Mouse (Mus musculus) hindbrain, embryonic 11.5 days (tissue): ENCODE measurements around the gene Ncor1. TPM values are rescaled to one million over a fixed set of nuclear protein-coding genes. Genes with fewer than 3 reads are reported as not detected.

ENCODE experiments used
- ATAC-seq: fragments of 200-750 bp; cut with Nextera tagmentation; 2 replicates; pipeline ENCODE4 v1.8.0; 2017; ENCODE audit warnings: mild to moderate bottlenecking, moderate TSS enrichment, moderate library complexity; ENCODE audit not compliant: low FRiP score
- DNase-seq: peaks from one replicate; pipeline ENCODE4 v3.0.0-alpha.2; 2015; ENCODE audit warnings: low spot score
- H3K27ac ChIP-seq: fragments of 300-500 bp; sonication (generic); 2 replicates; pipeline ENCODE4 v1.5.1; 2014; ENCODE audit warnings: mild to moderate bottlenecking, low read depth, low read length
- H3K27me3 ChIP-seq: fragments of 300-500 bp; sonication (generic); 2 replicates; pipeline ENCODE4 v1.6.1; 2014; ENCODE audit warnings: mild to moderate bottlenecking, low read length, moderate library complexity, mixed read lengths; ENCODE audit not compliant: control insufficient read depth, insufficient read depth
- H3K36me3 ChIP-seq: fragments of 300-500 bp; sonication (generic); 2 replicates; pipeline ENCODE4 v1.6.1; 2014; ENCODE audit warnings: mild to moderate bottlenecking, low read length, moderate library complexity, mixed read lengths; ENCODE audit not compliant: control insufficient read depth, insufficient read depth
- H3K4me1 ChIP-seq: fragments of 300-500 bp; sonication (generic); replicated peaks from 2 replicates; pipeline ENCODE4 v1.6.1; 2014; ENCODE audit warnings: low read length, mixed read lengths; ENCODE audit not compliant: control insufficient read depth, insufficient read depth
- H3K4me2 ChIP-seq: fragments of 300-500 bp; sonication (generic); replicated peaks from 2 replicates; pipeline ENCODE4 v1.6.1; 2014; ENCODE audit warnings: mild to moderate bottlenecking, low read depth, low read length
- H3K4me3 ChIP-seq: fragments of 300-500 bp; sonication (generic); 2 replicates; pipeline ENCODE4 v1.5.1; 2014; ENCODE audit warnings: low read depth, low read length
- H3K9ac ChIP-seq: fragments of 300-500 bp; sonication (generic); 2 replicates; pipeline ENCODE4 v1.6.1; 2014; ENCODE audit warnings: low read depth, low read length
- H3K9me3 ChIP-seq: fragments of 300-500 bp; sonication (generic); 2 replicates; pipeline ENCODE4 v1.6.1; 2016; ENCODE audit warnings: low read length; ENCODE audit not compliant: control insufficient read depth
- WGBS: fragments of 180-500 bp; shearing (Covaris S2); extraction: QIAGEN DNeasy Blood & Tissue Kit; methylation state at CpG from one replicate; pipeline ENCODE4 v1.1.7; 2014; 5-methylcytosine and 5-hydroxymethylcytosine counted together
- polyA plus RNA-seq: library from polyadenylated mRNA; unstranded; fragments of >200 nt; fragmentation: Nextera tagmentation; extraction: Ambion mirVana; gene quantifications from 2 replicates; pipeline ENCODE4 v1.2.1, GENCODE M21; 2014

Gene Ncor1
- polyA plus RNA-seq, 1 experiment from 2014 or later = 189 TPM

DNA sequence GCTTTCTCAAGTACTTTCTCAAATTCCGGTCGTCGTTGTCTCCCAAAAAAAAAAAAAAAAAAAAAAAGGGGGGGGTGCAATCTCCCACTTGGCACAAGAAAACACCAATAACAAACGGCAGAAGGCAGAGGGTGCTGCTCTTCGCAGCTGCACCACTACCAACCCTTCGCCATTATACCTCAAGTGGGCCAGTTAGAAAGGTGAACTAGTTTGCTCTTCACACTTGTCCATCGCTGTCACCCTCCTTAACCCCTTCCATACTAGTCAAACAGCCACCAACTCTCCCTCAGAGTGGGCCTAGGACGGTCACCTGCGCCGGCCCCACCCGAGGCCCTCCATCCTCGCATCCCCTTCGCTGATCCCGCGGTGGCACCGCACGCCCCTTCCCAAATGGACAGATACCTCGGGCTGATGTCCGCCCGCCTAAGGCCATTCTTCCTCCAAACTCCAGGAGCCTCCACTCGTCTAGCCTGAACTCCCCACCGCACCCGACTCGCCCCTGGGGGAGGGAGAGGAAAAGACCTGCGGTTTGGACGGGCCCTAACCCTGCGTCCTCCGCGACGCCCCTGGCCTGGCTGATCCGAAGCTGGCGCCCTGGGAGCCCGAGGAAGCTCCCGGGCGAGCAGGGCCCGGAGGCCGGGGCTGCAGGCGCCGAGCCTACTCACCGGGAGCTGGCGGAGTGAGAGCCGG lies 1.7 kb downstream of the Ncor1 start:
- H3K27me3 ChIP-seq = no peaks in the 10 kb centered on the region
- H3K9ac ChIP-seq = peak overlapping the region; percentile 99

DNA sequence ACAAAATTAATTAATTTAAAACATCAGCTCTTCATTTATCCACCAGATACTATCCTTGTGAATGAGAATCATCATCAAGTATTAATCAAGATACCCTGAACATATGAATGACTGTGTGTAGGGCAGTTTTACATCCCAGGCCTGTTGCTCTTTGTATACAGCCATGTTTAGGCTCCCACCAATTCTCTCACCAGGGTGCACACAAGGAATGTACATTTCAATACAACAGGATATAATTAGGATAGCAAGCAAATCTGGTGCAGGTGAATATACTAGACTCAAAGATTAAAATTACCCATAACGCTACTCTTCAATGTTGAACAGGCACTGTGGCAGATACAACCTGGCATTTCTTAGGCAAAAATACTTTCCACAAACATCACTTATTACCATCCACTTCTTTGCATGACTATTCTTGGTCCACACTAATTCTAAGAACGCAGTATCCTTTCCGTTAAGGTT lies 2.3 kb downstream of the Ncor1 start:
- Histone ChIP-seq H3K27me3 (no peaks in the 10 kb centered on the region), H3K4me1 (no peaks in the 10 kb centered on the region), H3K4me3 (peak overlapping the region; percentile 78), H3K27ac (peak overlapping the region; percentile 99; the same call in 1 of the 2 replicates), H3K9me3 (no peaks in the 10 kb centered on the region), H3K36me3 (no peaks in the 10 kb centered on the region), H3K4me2 (peak overlapping the region; percentile 80), H3K9ac (peak overlapping the region; percentile 99)
- DNase-seq = peak; percentile 31
- no peak for ATAC-seq
- WGBS = 7% methylated on average over 3 of the region's 3 CpGs

More for the DNA sequence above, 1.7 kb downstream of the Ncor1 start:
- ATAC-seq = peak; percentile 85
- H3K9me3 ChIP-seq = no peaks in the 10 kb centered on the region
- peak overlapping the region; percentile 99 for H3K27ac ChIP-seq
- DNase-seq = peak; percentile 75
- peak overlapping the region; percentile 80 for H3K4me2 ChIP-seq
- H3K36me3 ChIP-seq = no peaks in the 10 kb centered on the region
- peak overlapping the region; percentile 78 for H3K4me3 ChIP-seq
- WGBS = 0% methylated on average over 38 of the region's 42 CpGs
- H3K4me1 ChIP-seq = no peaks in the 10 kb centered on the region

DNA sequence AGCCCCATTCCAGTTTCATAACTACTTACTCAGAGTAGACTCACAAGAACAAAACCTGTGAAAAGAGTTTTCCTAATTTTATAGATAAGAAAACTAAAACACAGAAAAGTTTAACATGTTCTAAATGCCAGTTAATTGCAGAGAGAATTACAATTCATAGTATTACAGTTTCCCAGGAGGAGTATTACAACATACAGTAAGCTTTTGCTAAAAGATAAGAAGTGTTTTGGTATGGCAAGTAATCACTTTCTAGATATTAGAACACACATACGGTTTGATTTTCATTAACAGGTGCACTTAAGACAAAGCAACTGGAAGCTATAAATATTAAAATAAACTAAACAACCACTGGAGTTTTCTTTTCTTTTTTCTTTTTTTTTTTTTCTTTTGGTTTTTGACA lies 3.1 kb downstream of the Ncor1 start:
- H3K4me1 ChIP-seq = no peaks in the 10 kb centered on the region
- no peak overlapping the region for H3K27ac ChIP-seq
- DNase-seq = no peak
- 84% methylated on average over 1 of the region's 1 CpGs for WGBS
- no peak overlapping the region for H3K4me2 ChIP-seq
- ATAC-seq = no peak
- H3K9me3 ChIP-seq = no peaks in the 10 kb centered on the region
- no peaks in the 10 kb centered on the region for H3K27me3 ChIP-seq
- no peaks in the 10 kb centered on the region for H3K36me3 ChIP-seq
- no peak overlapping the region for H3K9ac ChIP-seq
- no peak overlapping the region for H3K4me3 ChIP-seq

- Histone ChIP-seq H3K9me3 (no peaks in the 10 kb centered on the region), H3K27me3 (no peaks in the 10 kb centered on the region), H3K4me2 (no peak overlapping the region), H3K9ac (no peak overlapping the region), H3K27ac (no peak overlapping the region), H3K4me1 (no peaks in the 10 kb centered on the region), H3K4me3 (no peak overlapping the region), H3K36me3 (no peaks in the 10 kb centered on the region)
- WGBS = 96% methylated on average over 6 of the region's 6 CpGs
- DNase-seq (no peak), ATAC-seq (no peak)
These were observed 9.4 kb downstream of the Ncor1 start for GRCm38 (mm10) chr11:62448971-62449370.

DNA sequence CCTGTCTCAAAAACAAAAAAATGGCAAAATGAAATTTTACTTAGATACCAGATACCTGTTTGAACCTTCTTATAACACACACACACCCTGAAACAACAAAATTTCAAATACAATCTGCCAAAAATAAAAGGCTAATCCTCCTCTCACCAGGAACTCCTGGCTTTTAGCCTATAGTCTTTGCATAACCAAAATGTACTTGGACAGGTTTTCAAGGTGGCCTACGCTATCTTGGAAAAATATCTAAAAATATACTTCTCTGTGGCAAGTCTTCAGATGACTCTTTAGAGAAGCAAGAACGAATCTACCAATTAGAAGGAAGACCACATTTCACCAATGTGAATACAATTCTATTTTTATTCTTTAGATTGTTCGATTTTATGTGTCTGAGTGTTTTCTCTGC lies 12.5 kb downstream of the Ncor1 start:
- no peaks in the 10 kb centered on the region for H3K4me1 ChIP-seq
- H3K9me3 ChIP-seq = no peaks in the 10 kb centered on the region
- H3K9ac ChIP-seq = no peak overlapping the region
- ATAC-seq (no peak), DNase-seq (no peak)
- WGBS = 94% methylated on average over 3 of the region's 3 CpGs
- H3K27me3 ChIP-seq = no peaks in the 10 kb centered on the region
- H3K27ac ChIP-seq = no peak overlapping the region
- no peak overlapping the region for H3K4me3 ChIP-seq
- H3K4me2 ChIP-seq = no peak overlapping the region
- no peaks in the 10 kb centered on the region for H3K36me3 ChIP-seq

- Histone ChIP-seq H3K9me3 (no peaks in the 10 kb centered on the region), H3K4me3 (no peak overlapping the region), H3K4me1 (no peaks in the 10 kb centered on the region), H3K36me3 (0 out of 2 replicates have a peak, but pooled peaks cover 3% of the 10 kb centered on the region), H3K27ac (no peak overlapping the region), H3K9ac (no peak overlapping the region), H3K27me3 (no peaks in the 10 kb centered on the region), H3K4me2 (no peak overlapping the region)
- WGBS = 94% methylated on average over 9 of the region's 9 CpGs
- DNase-seq (no peak), ATAC-seq (no peak)
These were observed 17.5 kb downstream of the Ncor1 start for GRCm38 (mm10) chr11:62440670-62441315.

DNA sequence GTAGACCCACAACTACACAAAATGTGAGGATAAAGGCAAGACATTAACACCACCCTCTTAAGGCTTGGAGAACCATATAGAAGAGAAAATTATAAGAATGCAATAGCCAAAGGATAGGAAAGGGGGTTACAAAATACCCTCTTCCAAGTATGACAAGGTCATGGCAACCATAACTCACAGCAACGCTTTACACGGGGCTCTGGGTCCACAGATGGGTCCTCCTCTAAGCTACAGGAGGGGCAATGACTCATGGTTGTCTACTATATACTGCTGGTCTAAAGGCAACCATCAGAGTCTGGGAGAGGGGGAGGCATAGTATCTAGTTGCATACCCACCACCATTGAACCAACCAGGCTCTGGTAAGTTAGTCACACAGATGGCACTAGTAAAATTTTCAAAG lies 26.1 kb downstream of the Ncor1 start:
- no peak overlapping the region for H3K27ac ChIP-seq
- ATAC-seq (no peak), DNase-seq (no peak)
- 0 out of 2 replicates have a peak, but pooled peaks cover 7% of the 10 kb centered on the region for H3K36me3 ChIP-seq
- H3K4me2 ChIP-seq = no peak overlapping the region
- no peak overlapping the region for H3K4me3 ChIP-seq
- H3K4me1 ChIP-seq = no peaks in the 10 kb centered on the region
- no peaks in the 10 kb centered on the region for H3K27me3 ChIP-seq
- WGBS = 98% methylated on average over 2 of the region's 2 CpGs
- no peaks in the 10 kb centered on the region for H3K9me3 ChIP-seq
- no peak overlapping the region for H3K9ac ChIP-seq

GRCm38 (mm10) chr11:62427105-62427504 lies 31.2 kb downstream of the Ncor1 start:
- H3K36me3 ChIP-seq = 0 out of 2 replicates have a peak, but pooled peaks cover 6% of the 10 kb centered on the region

GRCm38 (mm10) chr11:62426266-62426665 lies 32.1 kb downstream of the Ncor1 start:
- DNase-seq = no peak
- H3K9me3 ChIP-seq = no peaks in the 10 kb centered on the region
- H3K27me3 ChIP-seq = no peaks in the 10 kb centered on the region
- H3K4me2 ChIP-seq = no peak overlapping the region
- no peak for ATAC-seq
- H3K36me3 ChIP-seq = 0 out of 2 replicates have a peak, but pooled peaks cover 6% of the 10 kb centered on the region
- no peak overlapping the region for H3K4me3 ChIP-seq
- no peaks in the 10 kb centered on the region for H3K4me1 ChIP-seq
- no peak overlapping the region for H3K9ac ChIP-seq
- WGBS = 95% methylated on average over 5 of the region's 5 CpGs
- no peak overlapping the region for H3K27ac ChIP-seq

More at GRCm38 (mm10) chr11:62427105-62427504, 31.2 kb downstream of the Ncor1 start:
- Histone ChIP-seq H3K4me3 (no peak overlapping the region), H3K9ac (no peak overlapping the region), H3K27ac (no peak overlapping the region), H3K27me3 (no peaks in the 10 kb centered on the region), H3K4me1 (no peaks in the 10 kb centered on the region), H3K4me2 (no peak overlapping the region), H3K9me3 (no peaks in the 10 kb centered on the region)
- peak; percentile 30 for DNase-seq
- ATAC-seq = no peak
- 93% methylated on average over 2 of the region's 3 CpGs for WGBS
